Mouse (Mus musculus) frontal cortex, adult 2 months (tissue): ENCODE measurements around the gene Unc93a. TPM values are rescaled to one million over a fixed set of nuclear protein-coding genes. Genes with fewer than 3 reads are reported as not detected.
"Not testable (repeated sequence)": the region's sequence is repeated elsewhere in the genome, so short reads cannot be mapped to it uniquely, and the experiment has no call there.

Source experiments
- DNase-seq, 2 experiments: peaks; one replicate each; pipeline ENCODE4 v3.0.0; 2022; ENCODE audit warnings: low spot score in 1 of 2; ENCODE audit errors: extremely low spot score in 1 of 2
- polyA plus RNA-seq: library from polyadenylated mRNA; depleted of rRNA; stranded (reverse); fragments of >200 nt; gene quantifications from 2 replicates; pipeline ENCODE4 v1.2.3, GENCODE M21; 2012; rRNA removed

Gene Unc93a
- 0.06 and 0.08 TPM in 2 replicates for polyA plus RNA-seq

DNA sequence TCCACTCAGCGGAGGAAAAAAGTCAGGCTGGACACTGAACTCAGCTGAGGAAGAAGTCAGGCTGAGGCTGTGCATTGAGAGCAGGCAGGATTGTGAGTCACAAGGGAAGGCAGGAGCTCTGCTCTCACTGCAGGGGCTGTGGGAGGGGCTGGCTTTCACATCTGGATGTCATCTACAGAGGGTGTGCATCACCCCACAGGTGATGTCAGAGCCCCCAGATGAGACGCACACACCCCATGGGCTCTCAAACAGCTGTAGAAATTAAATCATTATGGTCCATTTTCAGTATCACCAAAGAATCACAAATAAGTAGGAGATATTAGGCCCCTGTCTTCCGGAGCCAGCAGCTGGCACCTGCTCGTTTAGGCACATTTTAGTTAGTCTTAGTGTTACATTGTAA is at the start of gene Unc93a:
Gene Unc93a (minus strand): TSS at position 101 of the 400 bp plus-strand sequence.
- not testable (repeated sequence) for DNase-seq

DNA sequence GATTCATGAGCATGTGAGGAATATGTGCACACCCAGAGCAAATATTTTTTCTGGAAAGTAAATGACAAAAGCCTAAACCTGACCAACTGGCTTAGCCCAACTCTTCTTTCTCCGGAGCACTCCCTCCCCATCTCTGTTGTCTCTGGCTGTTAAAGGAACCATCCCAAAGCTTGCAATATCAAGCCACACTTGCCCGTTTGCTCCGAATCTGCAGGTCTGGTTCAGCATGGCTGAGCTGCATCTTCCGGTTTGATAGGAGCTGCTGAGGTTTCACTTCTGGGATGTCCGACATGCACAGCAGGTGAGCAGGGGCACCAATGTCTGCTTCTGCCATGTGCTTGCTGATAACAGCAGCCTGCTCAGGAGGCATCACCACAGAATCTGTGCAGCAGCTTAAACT is 48.9 kb upstream of the Unc93a start:
- not testable (repeated sequence) for DNase-seq

DNA sequence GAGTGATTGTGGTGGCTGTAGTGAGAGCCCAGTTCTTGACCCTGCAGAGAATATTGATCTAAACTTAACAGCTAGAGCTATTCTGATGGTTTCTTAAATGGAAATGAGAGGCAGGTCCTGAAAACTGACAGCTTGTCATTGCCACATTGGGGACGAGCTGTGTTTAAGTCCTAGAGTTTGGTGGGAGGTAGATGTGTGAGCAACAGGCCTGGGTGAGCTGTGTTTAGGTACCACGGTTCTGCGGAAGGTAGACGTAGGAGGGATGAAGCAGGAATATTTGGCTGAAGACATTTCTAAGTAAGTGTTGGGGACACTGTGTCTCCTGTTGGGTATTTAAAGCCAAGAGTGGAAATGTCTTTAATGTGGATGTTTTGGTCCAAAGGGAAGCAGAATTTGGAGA is 47.4 kb upstream of the Unc93a start:
- DNase-seq, result not testable (repeated sequence)

DNA sequence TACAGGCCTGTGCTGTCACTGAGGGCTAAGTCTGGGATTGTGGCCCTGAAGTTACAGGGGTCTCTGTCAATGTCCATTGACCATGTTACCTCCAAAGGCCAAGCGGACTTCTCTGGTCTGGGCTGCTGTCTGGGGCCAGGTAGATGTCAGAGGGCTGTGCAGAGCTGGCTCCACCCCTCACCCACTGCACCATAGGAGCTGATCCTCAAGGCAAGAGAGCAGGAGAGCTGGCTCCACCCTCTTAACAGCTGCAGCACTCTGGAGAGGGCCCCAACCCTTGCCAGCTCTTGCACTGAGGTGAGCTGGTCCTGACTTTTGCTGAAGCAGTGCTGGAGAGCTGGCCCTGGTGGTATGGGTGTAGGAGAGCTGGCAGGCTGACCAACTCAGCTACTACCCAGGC is 46.2 kb upstream of the Unc93a start:
- DNase-seq, result not testable (repeated sequence)

DNA sequence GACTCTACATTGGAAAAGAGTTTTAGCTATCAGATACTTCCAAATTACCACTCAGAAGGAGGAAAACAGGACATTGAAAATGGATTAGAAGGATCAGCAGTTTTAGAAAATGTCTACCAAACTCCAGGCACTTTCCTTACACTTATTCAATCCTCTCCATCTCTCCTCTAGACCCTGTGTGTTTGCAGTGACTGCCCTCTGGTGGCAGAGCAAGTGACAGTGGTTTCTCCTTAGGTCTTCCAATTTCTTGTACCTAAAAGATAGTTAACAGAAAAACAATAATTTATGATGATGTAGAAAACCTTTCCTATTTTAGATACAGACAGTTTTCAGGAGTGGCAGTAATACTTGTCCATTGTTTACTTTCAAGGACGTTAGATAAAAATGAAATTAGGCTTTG is 44.0 kb upstream of the Unc93a start:
- DNase-seq, result not testable (repeated sequence)

DNA sequence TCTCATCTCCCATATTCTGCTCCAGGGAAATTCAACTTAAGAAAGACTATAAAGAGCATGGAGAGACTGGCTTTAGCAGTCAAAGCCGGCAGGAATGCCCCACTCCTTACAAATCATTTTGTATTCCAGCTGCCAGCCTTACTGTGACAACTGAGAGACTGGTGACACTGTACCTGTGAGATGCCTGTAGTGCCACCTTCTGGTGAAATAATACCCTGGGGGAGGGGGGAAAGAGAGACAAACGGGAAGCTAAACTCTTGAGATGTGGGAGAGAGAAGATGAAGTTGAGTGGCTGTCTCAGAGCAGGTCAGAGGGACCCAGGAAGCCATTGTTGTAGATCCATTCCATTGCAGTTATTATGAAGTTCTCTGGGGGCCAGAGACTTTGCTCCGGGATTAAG is 42.4 kb upstream of the Unc93a start:
- DNase-seq, result not testable (repeated sequence)

DNA sequence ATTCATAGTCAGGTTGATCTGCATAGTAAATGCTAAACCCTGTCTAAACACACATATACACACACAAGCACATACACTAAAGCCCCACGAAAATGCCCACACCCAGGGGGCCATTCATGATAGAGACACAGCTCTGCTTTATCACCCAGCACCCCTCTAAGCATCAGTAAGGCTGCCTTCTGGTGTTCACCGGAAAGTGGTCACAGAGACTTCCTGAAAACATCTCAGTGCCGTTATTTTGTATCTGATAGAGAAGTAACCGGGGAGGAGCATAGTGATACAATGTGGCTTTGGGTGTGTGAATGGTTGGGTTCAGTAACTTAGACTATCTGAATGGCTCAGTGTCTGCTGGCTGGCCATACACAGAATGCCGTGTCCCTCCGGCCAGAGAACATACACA is 42.0 kb upstream of the Unc93a start:
- not testable (repeated sequence) for DNase-seq

DNA sequence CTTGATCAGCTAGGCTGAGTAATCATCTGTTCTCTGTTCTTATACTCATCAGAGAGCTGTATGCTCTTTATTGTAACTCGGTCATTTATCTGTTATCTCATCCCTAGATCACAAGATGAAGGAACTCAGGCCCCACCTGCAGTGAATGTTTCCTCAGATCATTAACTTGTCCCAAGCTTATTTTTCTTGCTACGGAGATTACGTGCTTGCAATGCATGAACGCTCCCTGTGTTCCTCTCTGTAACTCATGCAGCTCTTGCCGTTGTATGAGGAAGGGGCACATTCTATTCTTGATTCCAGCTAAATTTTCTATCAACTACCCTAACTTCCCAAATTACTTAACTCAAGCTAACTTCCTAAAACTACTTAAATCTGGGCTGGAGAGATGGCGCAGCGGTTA is 14.5 kb upstream of the Unc93a start:
- DNase-seq, result not testable (repeated sequence)

DNA sequence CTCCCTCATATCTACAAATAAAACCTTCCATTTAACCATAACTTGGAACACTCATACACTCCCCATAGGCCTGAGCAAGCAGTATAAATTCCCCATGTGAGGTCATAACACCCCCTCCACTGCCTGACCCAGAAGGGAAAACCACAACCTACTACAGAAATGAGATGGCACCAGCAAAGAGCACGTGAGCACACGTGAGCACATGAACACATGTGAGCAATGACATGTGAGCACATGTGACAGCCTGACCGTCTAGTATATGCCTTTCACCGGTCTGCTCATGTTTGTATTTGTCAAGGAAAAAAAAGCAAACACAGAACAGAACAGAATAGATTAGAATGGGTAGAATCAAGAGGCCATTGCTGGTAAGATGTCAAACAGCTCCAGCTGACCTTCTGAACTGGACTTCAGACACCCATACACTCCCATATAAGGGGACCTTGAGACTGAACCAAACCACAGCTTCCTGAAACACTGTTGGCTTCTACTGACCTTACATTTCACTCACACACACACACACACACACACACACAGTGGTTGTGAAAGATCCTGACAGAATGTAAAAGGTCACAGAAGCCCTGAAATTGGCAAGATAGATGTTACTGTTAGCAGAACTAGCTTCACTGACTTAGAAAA is 13.1 kb upstream of the Unc93a start:
- not testable (repeated sequence) for DNase-seq

DNA sequence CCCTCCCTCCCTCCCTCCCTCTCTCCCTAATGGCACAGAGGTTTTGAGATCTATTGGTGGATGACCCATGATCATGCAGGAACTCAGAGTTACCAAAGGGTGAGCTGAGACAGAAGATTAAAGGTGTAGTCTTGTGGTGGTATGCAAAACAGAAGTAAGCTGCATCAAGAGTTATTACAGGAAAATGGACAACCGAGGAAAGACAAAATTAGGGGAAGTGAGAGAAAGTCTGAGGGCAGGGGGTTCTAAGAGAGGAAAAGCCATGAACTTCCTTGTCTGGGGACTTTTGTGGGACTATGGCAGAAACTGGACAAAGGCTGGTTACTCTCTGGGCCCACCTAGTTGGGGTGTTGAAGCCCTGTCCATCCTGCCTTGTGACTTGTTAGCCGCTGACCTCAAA is 11.1 kb upstream of the Unc93a start:
- DNase-seq, result not testable (repeated sequence)

DNA sequence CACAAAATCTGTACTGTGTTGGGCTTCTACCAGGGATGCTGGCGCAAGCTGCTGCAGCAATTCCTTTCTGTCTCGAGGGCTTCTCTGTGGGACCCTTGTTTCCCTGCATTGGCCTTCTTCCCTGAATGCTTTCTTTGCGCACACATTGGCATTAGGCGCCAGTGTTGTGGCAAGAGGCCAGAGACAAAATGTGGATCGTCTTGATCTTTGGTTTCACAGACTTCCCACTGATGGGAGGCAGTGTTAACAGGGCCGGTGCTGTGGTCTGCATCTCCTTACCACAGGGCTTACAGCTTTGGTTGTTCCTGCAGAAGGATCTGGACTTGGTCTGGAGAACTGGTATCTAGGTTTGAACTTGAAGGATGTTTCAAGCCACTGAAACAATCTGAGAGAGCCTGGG is 3.7 kb upstream of the Unc93a start:
- peak in 1 of 2 experiments; percentile 16 for DNase-seq

DNA sequence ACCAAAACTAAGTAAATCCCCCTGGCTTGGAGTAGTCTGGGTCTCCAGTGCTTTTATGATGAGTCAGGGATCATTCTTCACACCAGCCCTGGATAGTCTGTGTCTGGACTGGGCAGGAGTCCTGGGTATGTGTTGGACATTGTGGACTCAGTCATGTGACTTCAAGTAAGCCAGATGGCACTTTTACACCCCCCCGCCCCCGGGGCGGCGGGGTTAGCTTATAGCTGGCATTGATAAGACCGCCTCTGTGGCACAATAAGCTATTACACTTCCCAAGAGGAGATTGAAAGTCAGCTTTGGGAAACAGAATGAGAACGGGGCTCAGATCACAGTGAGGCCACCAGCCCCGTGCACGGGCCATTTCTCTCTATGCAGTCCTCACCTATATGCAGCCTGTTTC is 742 bp upstream of the Unc93a start:
- not testable (repeated sequence) for DNase-seq

DNA sequence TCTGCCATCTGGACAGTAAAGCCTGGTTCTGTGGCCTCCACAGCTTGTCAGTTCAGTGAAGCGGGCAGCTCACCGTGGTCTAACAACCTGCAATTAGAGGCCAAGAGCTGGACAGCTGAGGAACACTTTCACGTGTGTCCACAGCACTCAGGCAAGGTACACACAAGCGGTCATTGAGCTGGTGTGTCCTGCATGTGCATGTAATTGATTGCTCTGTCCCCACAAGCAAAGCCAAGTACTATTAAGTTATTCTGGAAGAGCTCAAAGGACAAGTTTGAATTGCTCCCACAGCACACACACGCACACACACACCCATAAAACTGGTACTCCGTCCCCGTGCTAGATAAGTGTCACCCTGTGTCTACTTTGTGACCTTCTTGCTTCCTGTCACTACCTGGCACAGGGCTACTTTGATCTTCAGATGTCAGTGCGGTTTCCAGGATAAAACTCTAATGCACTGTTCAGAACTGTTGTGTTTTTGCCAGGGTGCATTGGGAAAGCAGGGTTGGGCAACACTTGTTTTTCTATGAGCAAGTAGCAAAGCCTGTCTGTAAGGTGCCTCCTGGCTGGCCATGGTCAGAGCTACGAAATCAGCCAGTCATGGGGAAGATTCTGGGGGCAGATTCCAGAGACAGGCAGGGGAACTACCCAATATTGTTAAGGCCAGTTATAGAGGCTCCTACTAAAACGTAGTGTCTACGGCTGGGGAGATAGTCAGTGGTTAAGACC is 1.7 kb downstream of the Unc93a start:
- DNase-seq, result not testable (repeated sequence)

DNA sequence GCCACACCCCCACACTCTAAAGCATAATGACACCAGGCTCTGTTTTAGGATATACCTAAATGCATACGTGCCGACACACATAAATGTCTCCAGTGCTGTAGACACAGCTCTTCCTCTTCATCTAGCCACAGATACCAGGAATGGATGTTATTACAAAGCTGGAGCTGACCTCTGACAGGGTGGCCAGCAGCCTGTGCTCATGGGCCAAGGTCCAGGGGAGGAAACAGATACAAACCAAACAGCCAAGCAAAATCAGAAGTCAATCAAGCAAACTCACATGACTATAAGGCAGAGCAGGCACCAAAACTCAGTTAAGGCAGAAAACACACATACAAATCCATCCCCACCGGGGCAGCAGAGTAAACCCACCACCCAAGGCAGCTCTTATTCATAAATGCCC is 2.3 kb downstream of the Unc93a start:
- DNase-seq, result not testable (repeated sequence)

DNA sequence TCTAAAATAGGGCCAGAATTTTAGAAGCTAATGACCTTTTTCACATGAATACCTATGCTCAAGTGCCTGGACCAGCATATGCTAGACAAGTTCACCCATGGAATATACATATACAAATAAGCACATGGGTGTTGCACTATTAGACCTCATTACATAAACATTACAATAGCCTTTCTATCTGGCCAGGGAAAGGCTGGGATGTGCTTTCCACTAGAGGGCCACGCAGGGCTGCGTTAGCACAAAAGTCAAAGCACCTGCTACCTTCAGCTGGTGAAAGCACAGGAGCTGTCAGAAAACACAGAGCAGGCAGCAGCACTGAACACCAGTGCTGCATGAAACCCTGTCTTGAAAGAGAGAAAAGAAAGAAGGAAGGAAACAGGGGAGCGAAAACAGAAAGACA is 7.4 kb downstream of the Unc93a start:
- not testable (repeated sequence) for DNase-seq

DNA sequence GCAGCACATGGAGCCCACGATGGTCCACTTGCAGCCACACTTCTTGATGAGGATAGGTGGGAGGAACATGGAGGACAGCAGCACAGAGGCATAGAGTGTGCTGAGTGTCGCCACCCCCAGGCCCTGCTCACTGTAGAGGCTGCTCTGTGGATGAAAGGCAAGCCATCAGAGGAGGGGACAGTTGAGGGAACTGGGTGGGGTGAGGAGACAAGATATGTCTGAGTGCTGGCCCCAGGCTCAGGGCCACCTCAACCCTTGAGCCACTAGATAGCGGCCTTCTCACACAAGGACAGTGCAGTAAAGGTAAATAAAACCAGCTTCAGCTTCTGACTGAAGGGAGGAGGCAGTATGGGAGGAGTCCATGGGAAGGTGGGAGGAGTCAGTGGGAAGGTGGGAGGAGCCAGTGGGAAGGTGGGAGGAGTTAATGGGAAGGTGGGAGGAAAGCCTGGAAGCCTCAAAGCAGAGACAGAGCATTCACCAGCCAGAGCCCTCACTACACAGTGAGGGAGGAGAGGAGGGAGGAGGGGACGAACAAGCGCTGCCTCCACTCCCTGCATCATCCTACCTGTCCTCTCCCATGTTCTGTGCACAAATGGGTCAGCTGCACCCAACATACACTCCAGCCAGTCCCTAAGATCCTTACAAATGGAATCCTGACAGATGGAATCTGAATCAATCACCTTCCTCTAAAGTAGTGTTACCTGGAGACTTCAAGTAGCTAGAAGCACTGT is 8.1 kb downstream of the Unc93a start:
- DNase-seq, result not testable (repeated sequence)

DNA sequence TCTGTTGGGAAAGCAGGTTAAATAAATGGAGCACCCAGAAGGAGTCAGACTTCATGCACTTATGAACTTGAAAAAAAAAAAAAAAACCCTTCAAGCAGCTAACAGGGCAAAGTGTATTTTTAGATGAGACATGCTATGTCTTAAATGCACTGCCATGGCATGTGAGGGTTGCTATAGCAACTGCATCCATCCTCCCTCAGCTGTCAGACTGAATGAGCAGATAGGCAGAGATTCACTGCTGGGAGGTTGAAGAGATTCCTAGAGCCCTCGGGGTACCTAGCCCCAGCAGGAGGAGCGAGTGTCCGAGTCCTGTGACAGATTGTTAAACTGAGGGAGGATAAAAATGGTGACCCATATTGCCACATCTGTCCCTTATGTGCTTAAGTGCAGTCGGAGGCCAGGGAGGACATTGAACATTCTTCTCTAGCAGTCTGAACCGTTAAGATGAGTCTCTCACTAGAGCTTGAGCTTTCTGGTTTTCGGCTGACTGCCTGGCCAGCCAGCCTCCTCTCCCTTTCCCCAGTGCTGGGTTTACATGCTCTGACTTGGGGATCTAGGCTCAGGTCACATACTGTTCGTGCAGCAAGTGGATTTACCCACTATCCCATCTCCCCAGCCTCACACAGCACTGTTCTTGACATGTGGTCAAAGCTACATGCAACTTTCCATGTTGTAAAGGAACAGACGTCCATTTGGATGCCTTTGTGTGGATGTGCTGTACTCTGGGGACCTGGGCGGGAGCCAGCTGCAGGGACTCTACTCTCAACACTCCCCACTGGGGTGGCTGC is 18.9 kb downstream of the Unc93a start:
- DNase-seq, result not testable (repeated sequence)

DNA sequence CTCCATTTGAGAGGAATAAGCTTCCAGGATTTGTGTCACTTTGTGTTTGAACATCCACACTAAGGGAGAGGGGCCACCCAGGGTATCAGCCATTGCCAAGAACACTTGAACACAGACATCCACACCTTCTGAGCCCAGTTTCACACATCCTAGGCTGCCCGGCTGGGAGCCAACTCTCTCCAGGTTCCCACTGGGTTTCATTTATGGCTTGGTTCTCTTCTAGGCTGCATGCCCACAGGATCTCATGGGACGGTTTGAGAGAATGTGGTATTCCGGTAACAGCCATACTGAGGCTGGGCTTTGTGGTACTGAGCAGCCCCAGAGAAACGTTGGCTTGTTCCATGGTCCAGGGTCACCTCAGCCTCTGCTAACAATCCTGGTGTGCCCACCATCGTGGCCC is 25.0 kb downstream of the Unc93a start:
- peak in 1 of 2 experiments; percentile 19 for DNase-seq

DNA sequence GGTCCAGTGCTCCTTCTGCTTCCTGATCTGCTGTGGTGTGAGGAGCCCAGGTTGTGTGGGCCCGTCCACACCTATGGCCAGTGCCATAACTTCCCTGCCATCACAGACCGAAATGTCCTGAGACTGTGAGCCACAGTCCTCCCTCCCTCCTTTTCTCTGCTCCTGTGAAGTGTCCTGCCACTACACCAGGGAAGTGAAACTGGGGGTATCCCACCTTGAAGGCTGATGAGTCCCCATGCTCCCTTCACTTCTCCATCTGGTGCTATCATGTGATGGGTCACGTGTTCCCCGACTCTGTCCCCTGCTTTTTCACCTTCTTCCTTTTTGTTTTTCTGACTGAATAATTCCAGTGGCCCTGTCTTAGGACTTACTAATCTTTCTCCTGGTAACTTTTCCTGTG is 38.6 kb downstream of the Unc93a start:
- not testable (repeated sequence) for DNase-seq

DNA sequence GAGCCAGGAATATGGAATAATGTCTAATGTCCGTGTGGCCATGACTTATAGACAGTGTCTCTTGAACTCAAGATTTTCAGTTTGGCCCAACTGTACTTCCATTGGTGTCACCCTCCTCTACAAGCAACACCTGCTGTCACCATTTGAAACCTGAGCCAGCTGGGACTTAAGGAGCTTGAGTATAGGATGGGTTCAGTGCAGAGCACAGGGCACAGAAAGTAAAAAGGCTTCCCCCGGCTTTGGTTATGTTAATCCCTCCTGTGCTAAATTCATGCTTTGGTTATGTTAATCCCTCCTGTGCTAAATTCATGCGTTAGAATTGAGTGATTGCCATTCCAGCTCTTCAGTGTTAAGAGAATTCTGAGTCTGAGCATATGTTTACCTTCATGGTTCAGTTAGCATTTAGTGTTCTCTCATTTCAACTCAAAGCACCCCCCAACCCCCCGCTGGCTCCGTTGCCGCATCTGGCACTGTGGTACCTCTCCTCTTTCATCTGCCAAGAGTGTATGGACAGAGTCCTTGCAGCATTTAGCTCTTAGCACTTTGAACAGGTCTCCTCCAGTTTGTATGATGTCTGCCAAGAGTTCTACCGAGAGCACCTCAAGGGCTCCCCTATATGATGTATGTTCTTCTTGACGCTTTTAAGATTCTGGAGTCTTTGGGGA is 39.4 kb downstream of the Unc93a start:
- DNase-seq, result not testable (repeated sequence)
